In the genomic region with DNA sequence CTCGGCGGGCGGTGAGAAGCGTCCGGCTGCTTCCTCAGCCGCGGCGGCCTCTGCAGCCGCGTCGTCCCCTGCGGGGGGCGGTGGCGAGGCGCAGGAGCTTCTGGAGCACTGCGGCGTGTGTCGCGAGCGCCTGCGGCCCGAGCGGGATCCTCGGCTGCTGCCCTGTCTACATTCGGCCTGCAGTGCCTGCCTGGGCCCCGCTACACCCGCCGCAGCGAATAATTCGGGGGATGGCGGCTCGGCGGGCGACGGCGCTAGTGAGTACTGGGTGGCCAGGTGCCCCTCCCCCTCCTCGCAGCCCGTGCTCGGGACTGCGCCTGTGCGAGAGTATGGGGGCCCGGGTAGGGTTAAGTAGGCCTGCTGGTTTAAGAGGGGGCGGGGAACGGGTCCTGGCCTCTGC, we compare ENCODE assay signal across 7 mouse cellular contexts. TPM values are rescaled to one million over a fixed set of nuclear protein-coding genes. Genes with fewer than 3 reads are reported as not detected.
DNase-seq lines count a peak whose midpoint lies in the region; ATAC-seq and TF ChIP-seq lines count a peak whose summit lies in the region.

No protein-coding gene starts in this region.

- peak overlapping the region; percentile 82 for H3K4me2 ChIP-seq in intestine, postnatal 0 days (replicated peaks; ENCODE audit: low read depth)
- peak overlapping the region; percentile 100 for H3K4me2 ChIP-seq in limb, embryonic 12.5 days
- H3K4me2 ChIP-seq in midbrain, embryonic 12.5 days (replicated peaks), result peak overlapping the region; percentile 97

- DNase-seq in adrenal gland, adult (ENCODE audit: inconsistent age in 2 of 2, low spot score in 1 of 2), result peak; percentile 86 to 93
- DNase-seq in embryo, embryonic 10.5 days (ENCODE audit: low spot score), result peak; percentile 80
- peak; percentile 64 for DNase-seq in gastrocnemius, postnatal 25 days
- peak; percentile 58 to 66 for DNase-seq in spleen, adult 18-20 months

- H3K9me3 ChIP-seq in intestine, postnatal 0 days (ENCODE audit: control insufficient read depth), result no peaks in the 10 kb centered on the region
- H3K9me3 ChIP-seq in limb, embryonic 12.5 days, result no peaks in the 10 kb centered on the region
- no peaks in the 10 kb centered on the region for H3K9me3 ChIP-seq in midbrain, embryonic 12.5 days

- peak; percentile 63 for TF ChIP-seq CTCF in intestine, postnatal 0 days (IDR thresholded peaks at IDR 0.05; ENCODE audit: low read depth)

- WGBS in intestine, postnatal 0 days, result under 1% methylated on average over 27 of the region's 44 CpGs
- 1% methylated on average over 44 of the region's 44 CpGs for WGBS in limb, embryonic 12.5 days
- under 1% methylated on average over 22 of the region's 44 CpGs for WGBS in midbrain, embryonic 12.5 days

- no peaks in the 10 kb centered on the region for H3K27me3 ChIP-seq in intestine, postnatal 0 days (replicated peaks; ENCODE audit: control insufficient read depth, insufficient read depth, low read length)
- H3K27me3 ChIP-seq in limb, embryonic 12.5 days, result no peaks in the 10 kb centered on the region
- H3K27me3 ChIP-seq in midbrain, embryonic 12.5 days, result no peaks in the 10 kb centered on the region

- no peaks in the 10 kb centered on the region for H3K4me1 ChIP-seq in intestine, postnatal 0 days (replicated peaks; ENCODE audit: control insufficient read depth, insufficient read depth, low read length)
- peaks cover 25% of the 10 kb centered on the region for H3K4me1 ChIP-seq in limb, embryonic 12.5 days (replicated peaks)
- H3K4me1 ChIP-seq in midbrain, embryonic 12.5 days, result peaks cover 28% of the 10 kb centered on the region

- peaks cover 31% of the 10 kb centered on the region for H3K36me3 ChIP-seq in intestine, postnatal 0 days (ENCODE audit: control insufficient read depth, insufficient read depth)
- peaks cover 46% of the 10 kb centered on the region for H3K36me3 ChIP-seq in limb, embryonic 12.5 days
- peaks cover 44% of the 10 kb centered on the region for H3K36me3 ChIP-seq in midbrain, embryonic 12.5 days

- peak overlapping the region; percentile 83 for H3K9ac ChIP-seq in intestine, postnatal 0 days (ENCODE audit: low read depth, low read length)
- H3K9ac ChIP-seq in limb, embryonic 12.5 days (replicated peaks), result peak overlapping the region; percentile 99
- H3K9ac ChIP-seq in midbrain, embryonic 12.5 days (replicated peaks), result peak overlapping the region; percentile 91

- peak overlapping the region; percentile 73 for H3K4me3 ChIP-seq in intestine, postnatal 0 days (ENCODE audit: low read depth, low read length)
- H3K4me3 ChIP-seq in limb, embryonic 12.5 days (replicated peaks), result peak overlapping the region; percentile 96
- peak overlapping the region; percentile 73 for H3K4me3 ChIP-seq in midbrain, embryonic 12.5 days

- ATAC-seq in intestine, postnatal 0 days, result peak; percentile 35
- ATAC-seq in limb, embryonic 12.5 days (ENCODE audit: insufficient number of reproducible peaks, insufficient read depth, low FRiP score, low TSS enrichment, low read depth), result peak; percentile 44
- ATAC-seq in midbrain, embryonic 12.5 days (ENCODE audit: low FRiP score, low read depth), result peak; percentile 67

- peak overlapping the region; percentile 97 for H3K27ac ChIP-seq in intestine, postnatal 0 days (ENCODE audit: low read depth, low read length)
- H3K27ac ChIP-seq in limb, embryonic 12.5 days, result peak overlapping the region; percentile 100
- H3K27ac ChIP-seq in midbrain, embryonic 12.5 days (replicated peaks), result peak overlapping the region; percentile 98

RNA-seq across cellular contexts. Expression of a gene that starts 9.8 kb away (rescaled TPM):
- total RNA-seq in gastrocnemius, postnatal 25 days (2021), result 10 to 100 TPM; 76.1 to 89.9 TPM
- polyA plus RNA-seq in intestine, postnatal 0 days (2015; fragmentation: Nextera tagmentation; extraction: Ambion mirVana), result 323 and 329 TPM in 2 replicates
- 102 and 104 TPM in 2 replicates for polyA plus RNA-seq in limb, embryonic 12.5 days (2016; fragmentation: Nextera tagmentation; extraction: Ambion mirVana)
- 139 and 150 TPM in 2 replicates for polyA plus RNA-seq in midbrain, embryonic 12.5 days (2016; fragmentation: Nextera tagmentation; extraction: Ambion mirVana)

RNA-seq across cellular contexts. Expression of a gene that starts 13.3 kb away (rescaled TPM):
- total RNA-seq in gastrocnemius, postnatal 25 days (2021), result 100 to 1,000 TPM; 132 to 138 TPM
- 96.8 and 107 TPM in 2 replicates for polyA plus RNA-seq in intestine, postnatal 0 days (2015; fragmentation: Nextera tagmentation; extraction: Ambion mirVana)
- polyA plus RNA-seq in limb, embryonic 12.5 days (2016; fragmentation: Nextera tagmentation; extraction: Ambion mirVana), result 160 and 165 TPM in 2 replicates
- polyA plus RNA-seq in midbrain, embryonic 12.5 days (2016; fragmentation: Nextera tagmentation; extraction: Ambion mirVana), result 143 and 149 TPM in 2 replicates

RNA-seq across cellular contexts. Expression of a gene that starts 15.0 kb away (rescaled TPM):
- 1 to 10 TPM; 2.7 to 4.9 TPM for total RNA-seq in gastrocnemius, postnatal 25 days (2021)
- 11.2 and 11.6 TPM in 2 replicates for polyA plus RNA-seq in intestine, postnatal 0 days (2015; fragmentation: Nextera tagmentation; extraction: Ambion mirVana)
- 28.7 and 29.9 TPM in 2 replicates for polyA plus RNA-seq in limb, embryonic 12.5 days (2016; fragmentation: Nextera tagmentation; extraction: Ambion mirVana)
- polyA plus RNA-seq in midbrain, embryonic 12.5 days (2016; fragmentation: Nextera tagmentation; extraction: Ambion mirVana), result 36.6 and 37.1 TPM in 2 replicates

RNA-seq across cellular contexts. Expression of a gene that starts 25.9 kb away (rescaled TPM):
- total RNA-seq in gastrocnemius, postnatal 25 days (2021), result 10 to 100 TPM; 59.1 to 60.7 TPM
- polyA plus RNA-seq in intestine, postnatal 0 days (2015; fragmentation: Nextera tagmentation; extraction: Ambion mirVana), result 82.8 and 85.3 TPM in 2 replicates
- 496 and 531 TPM in 2 replicates for polyA plus RNA-seq in limb, embryonic 12.5 days (2016; fragmentation: Nextera tagmentation; extraction: Ambion mirVana)
- 376 and 420 TPM in 2 replicates for polyA plus RNA-seq in midbrain, embryonic 12.5 days (2016; fragmentation: Nextera tagmentation; extraction: Ambion mirVana)

RNA-seq across cellular contexts. Expression of a gene that starts 26.8 kb away (rescaled TPM):
- total RNA-seq in gastrocnemius, postnatal 25 days (2021), result not detected
- 0.18 and 0.22 TPM in 2 replicates for polyA plus RNA-seq in intestine, postnatal 0 days (2015; fragmentation: Nextera tagmentation; extraction: Ambion mirVana)
- polyA plus RNA-seq in limb, embryonic 12.5 days (2016; fragmentation: Nextera tagmentation; extraction: Ambion mirVana), result 0.12 TPM in 1 of 2 replicates, not detected in the other
- polyA plus RNA-seq in midbrain, embryonic 12.5 days (2016; fragmentation: Nextera tagmentation; extraction: Ambion mirVana), result 0.13 TPM in 1 of 2 replicates, not detected in the other

Comparison
In these comparisons a context has a peak if more than half of its experiments do, and no peak if none do; other contexts are left out.
1. Peak in every context shown above with its lines: DNase-seq, ATAC-seq, H3K4me3 ChIP-seq and H3K27ac ChIP-seq.